ENCODE assay signal across 8 mouse cellular contexts in the genomic region with DNA sequence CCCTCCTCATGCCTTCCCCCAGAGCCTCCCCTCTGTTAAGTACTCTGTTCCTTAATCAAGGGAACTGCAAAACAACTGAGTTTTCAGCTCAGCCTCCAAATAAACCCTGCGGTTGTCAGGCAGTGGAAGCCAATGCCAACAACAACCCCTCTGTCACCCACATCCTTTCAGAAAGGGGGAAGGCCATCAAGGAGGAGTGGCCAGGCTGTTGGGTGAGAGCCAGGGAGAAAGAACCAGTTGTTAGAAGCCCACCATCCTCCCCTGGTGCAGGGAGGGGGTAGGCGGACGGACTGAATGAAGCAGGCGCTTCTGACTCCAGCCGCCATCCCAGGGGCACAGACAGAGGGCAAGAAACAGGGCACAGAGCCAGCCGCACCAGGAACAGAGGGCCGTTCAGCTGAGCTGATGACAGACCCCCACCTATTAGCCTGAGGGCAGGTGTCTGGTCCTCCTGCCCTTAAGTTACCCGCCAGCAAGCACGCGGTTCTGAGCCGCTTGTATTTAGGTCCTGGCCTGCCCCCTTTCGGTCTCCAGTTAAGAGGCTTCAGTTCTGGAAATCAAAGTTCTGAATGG. TPM values are rescaled to one million over a fixed set of nuclear protein-coding genes. Genes with fewer than 3 reads are reported as not detected.
DNase-seq lines count a peak whose midpoint lies in the region; ATAC-seq lines count a peak whose summit lies in the region.

No protein-coding gene starts in this region.

- no peak overlapping the region for H3K9ac ChIP-seq in embryonic facial prominence, embryonic 11.5 days (replicated peaks; ENCODE audit: low read length)
- no peak overlapping the region for H3K9ac ChIP-seq in intestine, embryonic 16.5 days (ENCODE audit: low read depth, low read length)

- no peak overlapping the region for H3K4me2 ChIP-seq in embryonic facial prominence, embryonic 11.5 days (ENCODE audit: low read depth, low read length)
- no peak overlapping the region for H3K4me2 ChIP-seq in intestine, embryonic 16.5 days (ENCODE audit: low read depth, low read length)

- no peaks in the 10 kb centered on the region for H3K36me3 ChIP-seq in embryonic facial prominence, embryonic 11.5 days (replicated peaks; ENCODE audit: control insufficient read depth, insufficient read depth, low read depth, low read length)
- H3K36me3 ChIP-seq in intestine, embryonic 16.5 days (ENCODE audit: control insufficient read depth, insufficient read depth, low read length) = no peaks in the 10 kb centered on the region

- no peaks in the 10 kb centered on the region for H3K9me3 ChIP-seq in embryonic facial prominence, embryonic 11.5 days (replicated peaks; ENCODE audit: control insufficient read depth, low read length)
- no peaks in the 10 kb centered on the region for H3K9me3 ChIP-seq in intestine, embryonic 16.5 days (ENCODE audit: control insufficient read depth, low read length)

- peak; percentile 66; the same call in 1 of the 2 replicates for ATAC-seq in embryonic facial prominence, embryonic 11.5 days (replicated peaks; ENCODE audit: insufficient number of reproducible peaks, low FRiP score, low TSS enrichment, low read depth)
- ATAC-seq in intestine, embryonic 16.5 days = peak; percentile 57

- H3K27me3 ChIP-seq in embryonic facial prominence, embryonic 11.5 days (ENCODE audit: control insufficient read depth, insufficient read depth, low read length) = peaks cover 13% of the 10 kb centered on the region
- peaks cover 14% of the 10 kb centered on the region for H3K27me3 ChIP-seq in intestine, embryonic 16.5 days (replicated peaks; ENCODE audit: control insufficient read depth, insufficient read depth, low read length)

- no peak overlapping the region for H3K4me3 ChIP-seq in embryonic facial prominence, embryonic 11.5 days (ENCODE audit: low read depth, low read length)
- no peak overlapping the region for H3K4me3 ChIP-seq in intestine, embryonic 16.5 days (ENCODE audit: low read length)

- 25% methylated on average over 12 of the region's 12 CpGs for WGBS in embryonic facial prominence, embryonic 11.5 days
- WGBS in intestine, embryonic 16.5 days = 57% methylated on average over 12 of the region's 12 CpGs

- H3K27ac ChIP-seq in embryonic facial prominence, embryonic 11.5 days (replicated peaks; ENCODE audit: low read depth, low read length) = no peak overlapping the region
- H3K27ac ChIP-seq in intestine, embryonic 16.5 days (ENCODE audit: low read length) = no peak overlapping the region

- DNase-seq in heart, postnatal 4 days = peak; percentile 14
- DNase-seq in heart, adult 18-20 months = no peak
- peak; percentile 84 for DNase-seq in ES-CJ7 (ENCODE audit: low read depth, low spot score)
- DNase-seq in embryonic facial prominence, embryonic 11.5 days (ENCODE audit: low spot score) = peak; percentile 56
- peak; percentile 6 for DNase-seq in telencephalon, adult 2 months (ENCODE audit: low read depth, low spot score)
- DNase-seq in MN1 (ENCODE audit: low spot score) = no peak
- DNase-seq in thymus, postnatal 14 days = no peak

- H3K4me1 ChIP-seq in embryonic facial prominence, embryonic 11.5 days (ENCODE audit: control insufficient read depth, insufficient read depth, low read length) = no peaks in the 10 kb centered on the region; the same call in 1 of the 2 replicates
- peaks cover 6% of the 10 kb centered on the region for H3K4me1 ChIP-seq in intestine, embryonic 16.5 days (ENCODE audit: control insufficient read depth, insufficient read depth, low read length)

RNA-seq across cellular contexts. Expression of gene Chst5, which starts 2.7 kb away (rescaled TPM):
- total RNA-seq in heart, postnatal 4 days (2021) = not detected
- not detected for total RNA-seq in heart, adult 18-20 months (2021)
- polyA plus RNA-seq in embryonic facial prominence, embryonic 11.5 days (2014; fragmentation: Nextera tagmentation; extraction: Ambion mirVana) = 1.1 and 2.2 TPM in 2 replicates
- 0.97 and 1.4 TPM in 2 replicates for polyA plus RNA-seq in intestine, embryonic 16.5 days (2015; fragmentation: Nextera tagmentation; extraction: Ambion mirVana)

RNA-seq across cellular contexts. Expression of gene Tmem231, which starts 20.7 kb away (rescaled TPM):
- 1 to 10 TPM; 1.9 to 2.9 TPM for total RNA-seq in heart, postnatal 4 days (2021)
- total RNA-seq in heart, adult 18-20 months (2021) = 1 to 10 TPM; 2.0 to 2.4 TPM
- polyA plus RNA-seq in embryonic facial prominence, embryonic 11.5 days (2014; fragmentation: Nextera tagmentation; extraction: Ambion mirVana) = 18.6 and 20.0 TPM in 2 replicates
- 8.6 and 8.9 TPM in 2 replicates for polyA plus RNA-seq in intestine, embryonic 16.5 days (2015; fragmentation: Nextera tagmentation; extraction: Ambion mirVana)

RNA-seq across cellular contexts. Expression of gene Gabarapl2, which starts 27.6 kb away (rescaled TPM):
- total RNA-seq in heart, postnatal 4 days (2021) = 100 to 1,000 TPM; 104 to 105 TPM
- 100 to 1,000 TPM; 137 to 139 TPM for total RNA-seq in heart, adult 18-20 months (2021)
- 222 and 230 TPM in 2 replicates for polyA plus RNA-seq in embryonic facial prominence, embryonic 11.5 days (2014; fragmentation: Nextera tagmentation; extraction: Ambion mirVana)
- 208 and 212 TPM in 2 replicates for polyA plus RNA-seq in intestine, embryonic 16.5 days (2015; fragmentation: Nextera tagmentation; extraction: Ambion mirVana)

RNA-seq across cellular contexts. Expression of gene Tmem170, which starts 36.4 kb away (rescaled TPM):
- total RNA-seq in heart, postnatal 4 days (2021) = 1 to 10 TPM; 2.8 to 2.9 TPM
- 1 to 10 TPM; 2.4 to 2.6 TPM for total RNA-seq in heart, adult 18-20 months (2021)
- 7.7 and 8.2 TPM in 2 replicates for polyA plus RNA-seq in embryonic facial prominence, embryonic 11.5 days (2014; fragmentation: Nextera tagmentation; extraction: Ambion mirVana)
- 14.9 and 15.7 TPM in 2 replicates for polyA plus RNA-seq in intestine, embryonic 16.5 days (2015; fragmentation: Nextera tagmentation; extraction: Ambion mirVana)

RNA-seq across cellular contexts. Expression of gene Cfdp1, which starts 58.9 kb away (rescaled TPM):
- 10 to 100 TPM; 54.4 to 60.3 TPM for total RNA-seq in heart, postnatal 4 days (2021)
- 10 to 100 TPM; 35.2 to 36.1 TPM for total RNA-seq in heart, adult 18-20 months (2021)
- 262 and 278 TPM in 2 replicates for polyA plus RNA-seq in embryonic facial prominence, embryonic 11.5 days (2014; fragmentation: Nextera tagmentation; extraction: Ambion mirVana)
- polyA plus RNA-seq in intestine, embryonic 16.5 days (2015; fragmentation: Nextera tagmentation; extraction: Ambion mirVana) = 156 and 179 TPM in 2 replicates

Comparison
In these comparisons a context has a peak if more than half of its experiments do, and no peak if none do; other contexts are left out.
1. DNase-seq: peak in heart, postnatal 4 days (single experiment), ES-CJ7 (single experiment), embryonic facial prominence, embryonic 11.5 days (single experiment) and telencephalon, adult 2 months (single experiment); none in heart, adult 18-20 months (0 of 2), MN1 (single experiment) and thymus, postnatal 14 days (single experiment).